Mouse (Mus musculus) heart, embryonic 16.5 days (tissue): ENCODE results near the gene Dnajc17. TPM values are rescaled to one million over a fixed set of nuclear protein-coding genes. Genes with fewer than 3 reads are reported as not detected.

Source experiments
- ATAC-seq: fragments of 200-750 bp; cut with Nextera tagmentation; replicated peaks from 2 replicates; pipeline ENCODE4 v1.8.0; 2017; ENCODE audit warnings: moderate number of reproducible peaks; ENCODE audit not compliant: insufficient read depth, low FRiP score; ENCODE audit errors: extremely low read depth
- H3K27ac ChIP-seq: fragments of 300-500 bp; sonication (generic); 2 replicates; pipeline ENCODE4 v1.5.1; 2014; ENCODE audit warnings: mild to moderate bottlenecking, low read length, control low read depth, moderate library complexity
- H3K27me3 ChIP-seq: fragments of 300-500 bp; sonication (generic); 2 replicates; pipeline ENCODE4 v1.6.1; 2014; ENCODE audit warnings: low read length, mixed read lengths; ENCODE audit not compliant: control insufficient read depth, insufficient read depth
- H3K36me3 ChIP-seq: fragments of 300-500 bp; sonication (generic); 2 replicates; pipeline ENCODE4 v1.6.1; 2014; ENCODE audit not compliant: control insufficient read depth, insufficient read depth
- H3K4me1 ChIP-seq: fragments of 300-500 bp; sonication (generic); 2 replicates; pipeline ENCODE4 v1.6.1; 2014; ENCODE audit warnings: low read length, mixed read lengths; ENCODE audit not compliant: control insufficient read depth, insufficient read depth
- H3K4me2 ChIP-seq: fragments of 300-500 bp; sonication (generic); 2 replicates; pipeline ENCODE4 v1.6.1; 2014; ENCODE audit warnings: low read depth, mild to moderate bottlenecking, control low read depth, low read length
- H3K4me3 ChIP-seq: fragments of 300-500 bp; sonication (generic); 2 replicates; pipeline ENCODE4 v1.5.1; 2014; ENCODE audit warnings: mild to moderate bottlenecking, control low read depth, low read length
- H3K9ac ChIP-seq: fragments of 300-500 bp; sonication (generic); 2 replicates; pipeline ENCODE4 v1.6.1; 2014; ENCODE audit warnings: low read length, control low read depth
- H3K9me3 ChIP-seq: fragments of 300-500 bp; sonication (generic); replicated peaks from 2 replicates; pipeline ENCODE4 v1.6.1; 2016; ENCODE audit warnings: low read length; ENCODE audit not compliant: control insufficient read depth
- WGBS: fragments of 180-500 bp; shearing (Covaris S2); extraction: QIAGEN DNeasy Blood & Tissue Kit; methylation state at CpG from one replicate; pipeline ENCODE4 v1.1.7; 2014; 5-methylcytosine and 5-hydroxymethylcytosine counted together
- polyA plus RNA-seq: library from polyadenylated mRNA; unstranded; fragments of >200 nt; fragmentation: Nextera tagmentation; extraction: Ambion mirVana; gene quantifications from 2 replicates; pipeline ENCODE4 v1.2.1, GENCODE M21; 2015

Gene Dnajc17
- polyA plus RNA-seq, 1 experiment from 2014 or later = 10.5 TPM

DNA sequence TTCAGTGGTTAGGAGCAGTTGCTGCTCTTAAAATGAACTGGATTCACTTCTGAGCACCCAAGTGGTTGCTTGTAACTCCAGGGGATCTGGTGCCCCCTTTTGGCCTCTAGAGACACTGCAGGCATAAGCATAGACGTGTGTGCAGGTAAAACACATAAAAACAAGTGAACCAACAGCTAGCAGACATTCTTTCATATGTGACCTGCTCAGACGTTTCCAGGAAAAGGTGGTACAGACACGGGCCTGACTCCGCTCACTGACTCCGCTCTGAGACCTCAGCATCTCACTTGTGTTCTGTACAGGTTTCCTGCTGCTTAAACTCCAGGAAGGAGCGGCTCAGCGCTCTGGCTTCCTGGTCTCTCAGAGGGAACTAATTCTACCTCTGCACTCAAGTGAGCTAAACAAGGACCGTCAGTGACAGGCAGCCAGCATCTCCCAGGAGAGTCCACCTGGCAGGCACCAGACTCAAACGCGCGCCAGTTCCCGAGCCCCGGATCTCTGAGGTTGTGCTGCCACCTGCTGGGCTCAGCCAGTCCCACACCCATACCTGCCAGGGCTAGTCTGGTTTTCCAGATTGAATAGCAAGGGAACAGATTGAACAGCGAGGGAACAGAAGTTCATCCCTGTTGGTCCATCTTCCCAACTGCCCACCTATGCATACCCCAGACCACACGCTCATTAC, 19.4 kb downstream of the Dnajc17 start:
- Histone ChIP-seq H3K9ac (no peak overlapping the region), H3K27me3 (no peaks in the 10 kb centered on the region), H3K36me3 (no peaks in the 10 kb centered on the region), H3K27ac (no peak overlapping the region), H3K4me3 (peak overlapping the region; percentile 46), H3K4me2 (peak overlapping the region; percentile 79), H3K4me1 (peaks cover 8% of the 10 kb centered on the region), H3K9me3 (no peaks in the 10 kb centered on the region)
- peak; percentile 81 for ATAC-seq
- 5% methylated on average over 15 of the region's 15 CpGs for WGBS

DNA sequence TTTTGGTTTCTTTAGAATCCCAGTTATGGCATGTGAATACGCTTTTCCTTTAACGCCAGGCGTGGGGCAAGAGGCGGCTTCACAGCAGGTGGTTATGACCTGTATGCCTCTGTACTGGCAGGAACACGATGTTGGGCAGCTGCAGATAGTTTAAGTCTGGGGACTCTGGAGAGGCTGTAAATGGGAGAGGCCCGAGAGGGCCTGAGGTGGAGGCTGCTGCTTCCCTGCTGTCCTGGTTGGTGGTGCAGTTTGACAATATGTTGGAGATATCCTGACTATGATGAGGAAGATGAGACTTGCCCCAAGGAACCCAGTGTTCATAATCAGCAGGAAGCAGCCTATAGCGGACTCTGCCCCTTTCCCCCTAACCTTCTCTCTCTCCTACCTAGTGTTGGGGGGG, 25.7 kb downstream of the Dnajc17 start:
- no peaks in the 10 kb centered on the region for H3K4me1 ChIP-seq
- H3K27me3 ChIP-seq = no peaks in the 10 kb centered on the region
- peaks cover 6% of the 10 kb centered on the region for H3K36me3 ChIP-seq
- H3K27ac ChIP-seq = no peak overlapping the region
- H3K9me3 ChIP-seq = no peaks in the 10 kb centered on the region
- ATAC-seq = no peak
- H3K4me3 ChIP-seq = no peak overlapping the region
- H3K4me2 ChIP-seq = no peak overlapping the region
- no peak overlapping the region for H3K9ac ChIP-seq
- 88% methylated on average over 7 of the region's 7 CpGs for WGBS

DNA sequence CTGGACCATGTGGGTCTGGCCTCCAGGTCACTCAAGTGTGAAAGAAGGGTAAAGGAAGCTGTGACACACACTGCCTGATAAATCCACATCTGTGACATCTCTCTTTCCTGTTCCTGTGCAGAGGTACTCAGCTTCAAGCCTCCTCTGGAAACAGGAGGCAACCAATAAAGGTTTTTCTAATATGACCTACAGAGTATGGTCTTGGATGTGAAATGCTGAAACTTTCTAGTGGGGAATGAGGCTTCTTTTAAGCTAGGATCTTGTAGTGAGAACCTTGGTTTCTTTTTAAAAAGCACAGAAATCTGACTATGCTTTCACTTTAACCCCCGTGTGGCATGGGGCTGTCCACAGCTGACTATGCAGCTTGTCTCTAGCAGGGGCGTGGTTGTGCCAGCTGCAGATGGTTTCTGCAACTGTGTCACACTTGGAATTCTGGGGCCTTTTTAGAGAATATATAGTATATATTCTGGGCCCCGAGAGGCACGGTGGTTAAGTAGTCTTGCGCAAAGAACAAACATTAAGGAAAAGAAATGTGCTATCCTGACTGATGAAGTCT, 31.1 kb downstream of the Dnajc17 start:
- no peak overlapping the region for H3K9ac ChIP-seq
- no peak overlapping the region for H3K27ac ChIP-seq
- H3K36me3 ChIP-seq = peaks cover 6% of the 10 kb centered on the region; the same call in 1 of the 2 replicates
- H3K4me2 ChIP-seq = no peak overlapping the region
- no peak overlapping the region for H3K4me3 ChIP-seq
- H3K9me3 ChIP-seq = no peaks in the 10 kb centered on the region
- no peak for ATAC-seq
- WGBS = 91% methylated on average over 5 of the region's 5 CpGs
- no peaks in the 10 kb centered on the region for H3K27me3 ChIP-seq
- peaks cover 8% of the 10 kb centered on the region for H3K4me1 ChIP-seq

DNA sequence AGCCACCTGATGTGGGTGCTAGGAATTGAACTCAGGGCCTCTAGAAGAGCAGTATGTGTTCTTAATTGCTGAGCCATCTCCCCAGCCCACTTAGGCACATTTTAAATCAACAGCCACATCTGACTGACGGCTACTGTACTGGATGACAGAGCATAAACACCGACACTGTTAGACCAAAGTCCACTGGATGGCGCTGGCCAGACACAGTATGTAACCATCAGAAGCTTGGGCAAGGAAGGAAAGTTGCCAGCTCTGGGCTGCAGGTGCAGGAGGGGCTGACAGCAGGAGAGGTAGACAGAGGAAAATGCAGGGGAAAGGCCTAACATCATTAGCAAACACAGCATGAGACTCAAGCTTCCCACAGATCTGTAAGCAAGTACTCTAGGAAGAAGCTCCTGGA, 31.8 kb downstream of the Dnajc17 start:
- H3K27ac ChIP-seq = no peak overlapping the region
- H3K9me3 ChIP-seq = no peaks in the 10 kb centered on the region
- no peak for ATAC-seq
- no peak overlapping the region for H3K4me3 ChIP-seq
- H3K9ac ChIP-seq = no peak overlapping the region
- H3K36me3 ChIP-seq = peaks cover 6% of the 10 kb centered on the region; the same call in 1 of the 2 replicates
- peaks cover 12% of the 10 kb centered on the region for H3K4me1 ChIP-seq
- H3K27me3 ChIP-seq = no peaks in the 10 kb centered on the region
- H3K4me2 ChIP-seq = no peak overlapping the region
- 69% methylated on average over 3 of the region's 3 CpGs for WGBS

- H3K27ac ChIP-seq = no peak overlapping the region
- ATAC-seq = no peak
- H3K36me3 ChIP-seq = peaks cover 5% of the 10 kb centered on the region; the same call in 1 of the 2 replicates
- H3K27me3 ChIP-seq = no peaks in the 10 kb centered on the region
- H3K4me3 ChIP-seq = no peak overlapping the region
- no peak overlapping the region for H3K4me2 ChIP-seq
- peaks cover 15% of the 10 kb centered on the region for H3K4me1 ChIP-seq
- no peaks in the 10 kb centered on the region for H3K9me3 ChIP-seq
- H3K9ac ChIP-seq = no peak overlapping the region
- WGBS = 57% methylated on average over 6 of the region's 6 CpGs
Observed at GRCm38 (mm10) chr2:119175614-119176013, 33.0 kb downstream of the Dnajc17 start.

DNA sequence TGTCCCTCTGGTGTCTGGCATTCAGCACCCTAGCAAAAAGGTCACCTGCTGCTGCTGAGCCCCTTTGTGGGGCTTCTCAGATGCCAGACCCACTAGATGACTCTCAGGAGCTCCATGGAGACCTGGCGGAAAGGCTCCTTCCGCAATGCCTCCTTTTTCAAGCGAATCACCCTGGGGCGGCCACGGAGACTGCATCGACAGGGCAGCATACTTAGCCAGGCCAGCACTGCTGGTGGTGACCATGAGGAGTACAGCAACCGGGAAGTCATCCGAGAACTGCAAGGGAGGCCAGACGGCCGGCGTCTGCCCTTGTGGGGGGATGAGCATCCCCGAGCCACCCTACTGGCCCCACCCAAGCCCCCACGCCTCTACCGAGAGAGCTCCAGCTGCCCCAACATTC, 33.7 kb downstream of the Dnajc17 start:
- H3K9me3 ChIP-seq = no peaks in the 10 kb centered on the region
- H3K27ac ChIP-seq = no peak overlapping the region
- no peak overlapping the region for H3K9ac ChIP-seq
- no peak for ATAC-seq
- H3K4me1 ChIP-seq = peaks cover 15% of the 10 kb centered on the region
- no peak overlapping the region for H3K4me3 ChIP-seq
- H3K27me3 ChIP-seq = no peaks in the 10 kb centered on the region
- 62% methylated on average over 14 of the region's 14 CpGs for WGBS
- H3K4me2 ChIP-seq = no peak overlapping the region
- H3K36me3 ChIP-seq = 0 out of 2 replicates have a peak, but pooled peaks cover 2% of the 10 kb centered on the region

- Histone ChIP-seq H3K9me3 (no peaks in the 10 kb centered on the region), H3K36me3 (0 out of 2 replicates have a peak, but pooled peaks cover 2% of the 10 kb centered on the region), H3K4me3 (no peak within 1 kb of the TSS), H3K9ac (0 out of 2 replicates have a peak within 1 kb of the TSS, but pooled peaks have one; percentile 12), H3K27me3 (no peaks in the 10 kb centered on the region), H3K27ac (no peak within 1 kb of the TSS), H3K4me2 (no peak within 1 kb of the TSS), H3K4me1 (peaks cover 15% of the 10 kb centered on the region)
- WGBS = 57% methylated on average over 8 of the region's 8 CpGs
- ATAC-seq = no peak
Observed at GRCm38 (mm10) chr2:119173991-119174651, 34.5 kb downstream of the Dnajc17 start, which contains the start of gene Gm14137. Gm14137 (plus strand) TSS chr2:119174509.

GRCm38 (mm10) chr2:119172862-119173576, 35.6 kb downstream of the Dnajc17 start:
- Histone ChIP-seq H3K9ac (0 out of 2 replicates have a peak overlapping the region, but pooled peaks have one; percentile 12), H3K27me3 (0 out of 2 replicates have a peak, but pooled peaks cover 2% of the 10 kb centered on the region), H3K4me1 (peaks cover 16% of the 10 kb centered on the region), H3K4me3 (no peak overlapping the region; the same call in 1 of the 2 replicates), H3K36me3 (no peaks in the 10 kb centered on the region), H3K27ac (peak overlapping the region; percentile 46; the same call in 1 of the 2 replicates), H3K9me3 (no peaks in the 10 kb centered on the region), H3K4me2 (peak overlapping the region; percentile 54)
- WGBS = 10% methylated on average over 13 of the region's 13 CpGs
- peak; percentile 81 for ATAC-seq
